Mouse (Mus musculus): ENCODE data around the gene Foxo6. TPM values are rescaled to one million over a fixed set of nuclear protein-coding genes. Genes with fewer than 3 reads are reported as not detected.

Foxo6 gene
- polyA plus RNA-seq, 1 experiment from 2014 or later: 0.15 TPM

DNA sequence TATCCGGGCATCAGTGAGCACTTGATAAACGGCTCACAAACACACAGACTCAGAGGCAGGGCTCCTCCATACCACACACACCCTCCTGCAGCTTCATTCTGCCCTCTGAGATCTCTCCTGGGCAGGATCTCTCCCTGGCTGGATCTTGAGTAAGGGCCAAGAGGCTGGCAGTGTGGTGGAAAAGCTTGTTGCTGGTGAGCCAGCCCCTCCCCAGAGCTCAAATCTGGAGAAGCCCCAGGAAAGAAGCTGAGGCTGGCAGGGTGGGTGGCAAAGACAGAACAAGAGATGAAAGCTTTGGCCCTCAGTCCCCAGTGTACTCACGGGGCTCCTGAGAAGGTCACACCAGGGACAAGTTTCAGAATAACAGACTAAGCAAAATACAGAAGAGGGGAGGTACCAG, 27.4 kb upstream of the Foxo6 start:
- no peaks in the 10 kb centered on the region for H3K4me1 ChIP-seq
- H3K27ac ChIP-seq (replicated peaks): no peak overlapping the region
- no peaks in the 10 kb centered on the region for H3K9me3 ChIP-seq
- H3K4me3 ChIP-seq: no peak overlapping the region
- H3K27me3 ChIP-seq: 0 out of 2 replicates have a peak, but pooled peaks cover 3% of the 10 kb centered on the region
- no peak overlapping the region for H3K4me2 ChIP-seq (replicated peaks)
- WGBS: 42% methylated on average over 3 of the region's 3 CpGs
- H3K36me3 ChIP-seq: no peaks in the 10 kb centered on the region
- no peak overlapping the region for H3K9ac ChIP-seq (replicated peaks)
- no peak for ATAC-seq (ENCODE audit: low FRiP score, low read depth)

DNA sequence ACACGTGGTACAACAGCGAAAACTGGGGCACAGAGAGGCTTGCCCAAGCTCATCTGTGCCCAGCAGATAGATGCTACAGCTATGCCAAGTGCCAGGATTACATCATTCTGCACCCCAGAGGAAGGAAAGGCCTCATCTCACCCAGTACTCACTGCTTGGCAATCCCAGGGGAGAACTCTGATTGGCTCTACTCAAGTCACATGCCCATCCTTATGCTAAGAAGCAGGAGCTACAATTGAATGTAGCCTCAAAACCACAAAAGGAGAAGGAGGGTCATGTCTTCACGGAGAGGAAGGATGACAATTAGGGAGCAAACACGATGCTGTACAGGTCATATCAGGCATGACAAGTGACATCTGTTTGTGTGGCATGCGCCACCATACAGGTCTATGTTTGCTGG, 26.2 kb upstream of the Foxo6 start:
- ATAC-seq (ENCODE audit: low FRiP score, low read depth): no peak
- H3K4me1 ChIP-seq: no peaks in the 10 kb centered on the region
- H3K36me3 ChIP-seq: no peaks in the 10 kb centered on the region
- 0 out of 2 replicates have a peak, but pooled peaks cover 3% of the 10 kb centered on the region for H3K27me3 ChIP-seq
- 83% methylated on average over 5 of the region's 5 CpGs for WGBS
- no peak overlapping the region for H3K4me3 ChIP-seq
- H3K4me2 ChIP-seq (replicated peaks): no peak overlapping the region
- H3K9ac ChIP-seq (replicated peaks): no peak overlapping the region
- no peaks in the 10 kb centered on the region for H3K9me3 ChIP-seq
- H3K27ac ChIP-seq (replicated peaks): no peak overlapping the region

- Histone ChIP-seq H3K4me2 (replicated peaks) (no peak overlapping the region), H3K9ac (replicated peaks) (no peak overlapping the region), H3K27ac (replicated peaks) (no peak overlapping the region), H3K9me3 (no peaks in the 10 kb centered on the region), H3K36me3 (no peaks in the 10 kb centered on the region), H3K27me3 (peaks cover 4% of the 10 kb centered on the region; the same call in 1 of the 2 replicates), H3K4me3 (no peak overlapping the region), H3K4me1 (peaks cover 8% of the 10 kb centered on the region; the same call in 1 of the 2 replicates)
- 47% methylated on average over 9 of the region's 9 CpGs for WGBS
- ATAC-seq (ENCODE audit: low FRiP score, low read depth): peak; percentile 38; the same call in 1 of the 2 replicates
These were observed 17.4 kb upstream of the Foxo6 start for GRCm38 (mm10) chr4:120304580-120304979.

DNA sequence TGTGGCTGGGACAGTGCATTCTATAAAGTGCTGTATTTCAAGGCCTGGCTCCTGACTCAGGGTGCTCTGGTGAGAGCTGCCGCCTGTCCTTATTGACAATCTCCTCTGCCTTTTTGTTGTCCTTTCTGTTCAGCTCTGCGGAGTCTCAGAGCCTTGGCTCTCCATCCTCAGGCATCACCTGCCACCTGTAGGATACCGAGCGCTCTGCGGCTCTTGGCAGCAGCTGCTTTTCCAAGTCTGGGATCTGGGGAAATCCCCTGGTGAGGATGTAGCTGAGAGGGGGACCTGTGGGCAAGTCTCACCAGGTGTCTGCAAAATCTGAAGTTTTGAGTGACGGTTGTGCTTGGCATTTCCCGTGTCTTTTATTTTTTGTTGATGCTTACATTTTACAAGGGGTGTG, 12.1 kb upstream of the Foxo6 start:
- H3K27me3 ChIP-seq: no peaks in the 10 kb centered on the region
- H3K36me3 ChIP-seq: no peaks in the 10 kb centered on the region
- H3K9ac ChIP-seq (replicated peaks): no peak overlapping the region
- no peaks in the 10 kb centered on the region for H3K9me3 ChIP-seq
- no peak overlapping the region for H3K4me2 ChIP-seq (replicated peaks)
- WGBS: 57% methylated on average over 7 of the region's 7 CpGs
- H3K4me3 ChIP-seq: no peak overlapping the region
- no peak for ATAC-seq (ENCODE audit: low FRiP score, low read depth)
- H3K4me1 ChIP-seq: peaks cover 6% of the 10 kb centered on the region; the same call in 1 of the 2 replicates
- H3K27ac ChIP-seq (replicated peaks): no peak overlapping the region

DNA sequence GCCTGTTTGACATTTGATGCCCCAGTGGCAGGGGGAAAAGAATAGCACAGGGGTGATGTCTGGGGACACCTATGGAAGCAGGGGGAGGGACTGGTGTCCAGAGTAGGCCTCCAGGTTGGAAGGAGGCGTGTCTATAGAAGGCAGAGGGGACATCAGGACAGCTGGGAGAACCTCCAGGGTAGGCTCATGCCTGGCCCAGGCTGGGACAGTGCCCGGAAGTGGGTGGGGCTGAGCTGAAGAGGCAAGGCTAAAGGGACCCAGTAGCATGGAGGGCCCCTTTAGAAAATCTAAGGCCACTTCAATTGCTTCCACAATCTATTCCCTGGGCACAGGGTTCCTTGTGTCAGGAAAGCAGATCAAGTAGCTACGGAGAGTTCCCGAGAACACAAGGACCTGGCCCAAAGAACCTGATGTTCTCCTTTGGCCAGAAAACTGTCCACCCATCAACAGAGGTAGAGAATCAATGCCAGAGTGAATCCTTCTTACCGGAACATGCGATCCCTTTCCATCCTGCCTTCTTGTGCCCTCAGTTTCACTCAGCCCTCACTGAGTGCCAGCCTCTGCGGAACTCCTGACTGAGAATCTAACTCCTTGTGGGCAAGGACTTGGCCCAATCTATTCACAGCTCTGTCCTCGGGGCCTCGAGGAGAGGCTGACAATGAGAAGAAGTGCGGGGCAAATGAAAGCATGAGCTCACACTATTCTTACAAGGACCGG, 4.1 kb upstream of the Foxo6 start:
- no peak for ATAC-seq (ENCODE audit: low FRiP score, low read depth)
- Histone ChIP-seq H3K4me2 (replicated peaks) (no peak overlapping the region), H3K36me3 (no peaks in the 10 kb centered on the region), H3K9ac (replicated peaks) (no peak overlapping the region), H3K4me1 (peaks cover 21% of the 10 kb centered on the region), H3K4me3 (no peak overlapping the region), H3K27ac (replicated peaks) (no peak overlapping the region), H3K9me3 (no peaks in the 10 kb centered on the region), H3K27me3 (peaks cover 42% of the 10 kb centered on the region)
- 88% methylated on average over 11 of the region's 11 CpGs for WGBS

DNA sequence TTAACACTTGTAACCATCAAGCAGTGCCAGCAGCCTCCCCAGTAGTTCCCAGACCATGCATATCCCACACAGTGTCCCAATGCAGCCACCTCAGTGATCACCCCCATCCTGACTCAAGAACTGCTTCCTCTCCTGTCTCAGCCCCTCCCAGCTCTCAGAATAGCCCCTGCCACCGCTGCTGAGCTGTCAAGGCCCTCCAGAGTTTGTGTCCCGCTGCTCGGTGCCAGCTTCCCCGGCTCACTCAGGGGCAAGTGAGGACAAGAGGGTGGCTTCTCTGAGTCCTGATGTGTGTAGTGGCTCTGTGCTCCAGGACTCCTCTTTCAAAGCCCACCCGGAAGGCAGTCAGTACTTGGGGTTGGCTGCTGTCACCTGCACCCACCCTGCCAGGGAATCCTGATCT, 3.3 kb upstream of the Foxo6 start:
- WGBS: 50% methylated on average over 5 of the region's 5 CpGs
- H3K4me1 ChIP-seq: peaks cover 29% of the 10 kb centered on the region
- no peaks in the 10 kb centered on the region for H3K9me3 ChIP-seq
- no peak overlapping the region for H3K4me2 ChIP-seq (replicated peaks)
- H3K4me3 ChIP-seq: no peak overlapping the region
- H3K27ac ChIP-seq (replicated peaks): no peak overlapping the region
- H3K9ac ChIP-seq (replicated peaks): no peak overlapping the region
- H3K27me3 ChIP-seq: peaks cover 49% of the 10 kb centered on the region
- no peak for ATAC-seq (ENCODE audit: low FRiP score, low read depth)
- no peaks in the 10 kb centered on the region for H3K36me3 ChIP-seq

DNA sequence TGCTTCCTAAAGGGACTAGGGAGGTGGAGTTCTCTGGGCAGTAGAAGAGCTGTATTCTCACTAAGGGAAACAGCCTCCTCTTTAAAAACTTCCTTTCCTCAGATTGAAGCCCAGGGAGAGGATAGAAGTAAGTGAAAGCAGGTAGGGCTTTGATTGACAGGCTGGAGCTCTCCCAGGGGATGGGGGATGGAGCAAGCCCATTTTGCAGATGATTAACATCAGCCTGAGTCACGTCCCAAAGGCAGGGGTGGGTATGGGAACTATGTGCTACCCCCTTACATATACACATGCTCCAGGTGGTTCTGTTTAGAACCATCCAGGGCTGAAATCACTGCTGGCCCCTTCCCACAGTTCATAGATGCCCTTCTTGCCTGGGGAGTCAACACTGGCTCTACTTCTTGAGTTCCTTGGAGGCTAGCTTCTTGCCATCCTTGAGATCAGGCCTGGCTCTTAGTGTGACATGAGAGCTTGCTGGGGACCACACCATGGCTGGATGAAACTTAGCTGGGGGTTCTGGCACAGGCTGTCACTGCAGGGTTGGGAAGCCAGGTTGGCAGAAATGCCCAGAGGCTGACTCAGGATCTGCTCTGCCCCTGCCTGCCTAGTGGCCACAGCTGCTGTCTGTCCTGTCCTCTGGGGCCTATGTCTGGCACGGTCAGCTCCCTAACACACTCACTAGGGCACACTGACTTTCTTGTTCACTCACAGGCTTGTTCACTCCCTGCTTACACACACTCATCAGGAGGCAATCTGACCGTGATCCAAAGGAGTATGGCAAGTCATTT, 2.2 kb upstream of the Foxo6 start:
- Histone ChIP-seq H3K4me1 (peaks cover 34% of the 10 kb centered on the region), H3K9me3 (no peaks in the 10 kb centered on the region), H3K27ac (replicated peaks) (no peak overlapping the region), H3K4me2 (replicated peaks) (no peak overlapping the region), H3K4me3 (no peak overlapping the region), H3K36me3 (no peaks in the 10 kb centered on the region), H3K9ac (replicated peaks) (no peak overlapping the region), H3K27me3 (peaks cover 60% of the 10 kb centered on the region)
- WGBS: 52% methylated on average over 3 of the region's 3 CpGs
- no peak for ATAC-seq (ENCODE audit: low FRiP score, low read depth)

DNA sequence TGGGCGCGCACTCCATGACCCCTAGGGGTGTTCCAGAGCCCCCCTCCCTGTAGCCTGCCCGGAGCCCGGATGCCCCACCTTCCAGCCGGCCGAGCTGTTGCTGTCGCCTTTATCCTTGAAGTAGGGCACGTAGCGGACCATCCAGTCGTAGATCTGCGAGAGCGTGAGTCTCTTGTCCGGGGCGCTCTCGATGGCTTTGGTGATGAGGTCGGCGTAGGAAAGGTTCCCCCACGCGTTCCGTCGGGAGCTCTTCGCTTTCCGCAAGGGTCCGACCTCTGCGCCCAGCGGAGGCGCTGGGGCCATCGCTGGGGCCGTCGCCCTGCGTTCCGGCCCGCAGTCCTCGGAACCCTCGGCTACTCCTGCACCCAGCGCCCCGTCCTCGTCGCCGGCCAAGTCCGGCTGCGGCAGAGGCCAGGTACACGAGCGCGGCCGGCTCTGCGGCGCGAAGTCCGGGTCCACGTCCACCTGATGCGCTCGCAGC, 348 bp downstream of the Foxo6 start:
- Histone ChIP-seq H3K27ac (replicated peaks) (0 out of 2 replicates have a peak overlapping the region, but pooled peaks have one; percentile 52), H3K4me3 (peak overlapping the region; percentile 76), H3K9me3 (no peaks in the 10 kb centered on the region), H3K36me3 (no peaks in the 10 kb centered on the region), H3K27me3 (peaks cover 86% of the 10 kb centered on the region), H3K4me1 (peaks cover 53% of the 10 kb centered on the region), H3K4me2 (replicated peaks) (peak overlapping the region; percentile 100), H3K9ac (replicated peaks) (peak overlapping the region; percentile 72)
- ATAC-seq (ENCODE audit: low FRiP score, low read depth): no peak; the same call in 1 of the 2 replicates
- 1% methylated on average over 42 of the region's 53 CpGs for WGBS

GRCm38 (mm10) chr4:120285730-120286129, 1.4 kb downstream of the Foxo6 start:
- Histone ChIP-seq H3K4me3 (peak overlapping the region; percentile 76), H3K27me3 (peaks cover 88% of the 10 kb centered on the region)
- 86% methylated on average over 1 of the region's 1 CpGs for WGBS

GRCm38 (mm10) chr4:120285223-120285622, 1.9 kb downstream of the Foxo6 start:
- 0 out of 2 replicates have a peak overlapping the region, but pooled peaks have one; percentile 100 for H3K4me2 ChIP-seq (replicated peaks)
- H3K27me3 ChIP-seq: peaks cover 89% of the 10 kb centered on the region

More at GRCm38 (mm10) chr4:120285730-120286129, 1.4 kb downstream of the Foxo6 start:
- H3K4me1 ChIP-seq: peaks cover 60% of the 10 kb centered on the region
- H3K9me3 ChIP-seq: no peaks in the 10 kb centered on the region
- H3K9ac ChIP-seq (replicated peaks): no peak overlapping the region
- no peaks in the 10 kb centered on the region for H3K36me3 ChIP-seq
- no peak overlapping the region for H3K27ac ChIP-seq (replicated peaks)
- peak overlapping the region; percentile 100 for H3K4me2 ChIP-seq (replicated peaks)
- ATAC-seq (ENCODE audit: low FRiP score, low read depth): no peak

DNA sequence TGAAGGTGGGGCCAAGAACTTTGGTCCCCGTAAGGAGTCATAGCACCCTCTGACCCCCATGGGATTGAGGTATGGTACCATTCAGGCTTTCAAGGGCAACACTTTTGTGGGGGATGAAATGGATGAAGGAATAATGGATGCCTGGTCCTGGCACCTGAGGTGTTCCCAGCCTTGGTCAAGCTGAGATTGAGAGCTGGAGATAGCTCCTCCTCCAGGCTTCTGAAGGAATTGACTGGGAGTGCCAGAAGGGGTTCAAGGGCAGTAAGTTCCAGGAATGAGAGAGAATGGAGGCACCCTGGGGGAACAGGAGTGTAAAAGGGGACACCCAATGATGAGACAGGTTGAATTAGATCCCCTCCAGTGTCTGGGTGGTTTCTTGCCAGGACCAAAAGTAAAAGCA, 3.0 kb downstream of the Foxo6 start:
- H3K4me1 ChIP-seq: peaks cover 61% of the 10 kb centered on the region
- H3K4me2 ChIP-seq (replicated peaks): no peak overlapping the region
- no peak overlapping the region for H3K27ac ChIP-seq (replicated peaks)
- no peaks in the 10 kb centered on the region for H3K9me3 ChIP-seq
- ATAC-seq (ENCODE audit: low FRiP score, low read depth): no peak
- no peak overlapping the region for H3K4me3 ChIP-seq
- no peaks in the 10 kb centered on the region for H3K36me3 ChIP-seq
- peaks cover 89% of the 10 kb centered on the region for H3K27me3 ChIP-seq
- 74% methylated on average over 1 of the region's 1 CpGs for WGBS
- no peak overlapping the region for H3K9ac ChIP-seq (replicated peaks)

More at GRCm38 (mm10) chr4:120285223-120285622, 1.9 kb downstream of the Foxo6 start:
- no peak for ATAC-seq (ENCODE audit: low FRiP score, low read depth)
- no peak overlapping the region for H3K27ac ChIP-seq (replicated peaks)
- peaks cover 61% of the 10 kb centered on the region for H3K4me1 ChIP-seq
- H3K9ac ChIP-seq (replicated peaks): no peak overlapping the region
- WGBS: 73% methylated on average over 3 of the region's 3 CpGs
- H3K36me3 ChIP-seq: no peaks in the 10 kb centered on the region
- H3K4me3 ChIP-seq: peak overlapping the region; percentile 76; the same call in 1 of the 2 replicates
- H3K9me3 ChIP-seq: no peaks in the 10 kb centered on the region

DNA sequence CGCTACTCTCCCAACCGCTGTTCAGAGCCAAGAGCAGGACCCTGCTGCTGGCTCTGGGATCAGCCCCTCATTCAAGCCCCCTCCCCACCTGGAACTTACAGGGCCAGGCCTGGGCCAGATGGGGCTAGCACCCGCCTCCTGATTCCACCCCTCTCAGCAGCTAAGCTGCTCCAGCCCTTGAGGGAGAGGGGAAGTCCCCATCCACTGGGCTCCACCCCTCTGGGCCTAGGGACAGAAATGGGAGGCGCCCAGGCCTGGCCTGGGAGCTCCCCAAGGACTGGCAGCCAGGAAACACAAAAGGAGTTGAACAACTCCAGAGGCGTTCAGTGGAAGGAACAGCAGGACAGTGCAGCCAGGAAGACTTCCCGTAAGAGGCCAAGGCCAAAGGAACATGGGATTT, 4.0 kb downstream of the Foxo6 start:
- peak; percentile 45 for ATAC-seq (ENCODE audit: low FRiP score, low read depth)
- Histone ChIP-seq H3K36me3 (no peaks in the 10 kb centered on the region), H3K27me3 (peaks cover 92% of the 10 kb centered on the region), H3K4me1 (peaks cover 55% of the 10 kb centered on the region), H3K4me2 (replicated peaks) (peak overlapping the region; percentile 86), H3K4me3 (peak overlapping the region; percentile 48), H3K27ac (replicated peaks) (no peak overlapping the region), H3K9ac (replicated peaks) (peak overlapping the region; percentile 63), H3K9me3 (no peaks in the 10 kb centered on the region)
- 6% methylated on average over 6 of the region's 6 CpGs for WGBS
